Mouse (Mus musculus): ENCODE results near the gene Trabd. TPM values are rescaled to one million over a fixed set of nuclear protein-coding genes. Genes with fewer than 3 reads are reported as not detected.

Trabd gene
- polyA plus RNA-seq, 1 experiment from 2014 or later: 55.9 TPM

DNA sequence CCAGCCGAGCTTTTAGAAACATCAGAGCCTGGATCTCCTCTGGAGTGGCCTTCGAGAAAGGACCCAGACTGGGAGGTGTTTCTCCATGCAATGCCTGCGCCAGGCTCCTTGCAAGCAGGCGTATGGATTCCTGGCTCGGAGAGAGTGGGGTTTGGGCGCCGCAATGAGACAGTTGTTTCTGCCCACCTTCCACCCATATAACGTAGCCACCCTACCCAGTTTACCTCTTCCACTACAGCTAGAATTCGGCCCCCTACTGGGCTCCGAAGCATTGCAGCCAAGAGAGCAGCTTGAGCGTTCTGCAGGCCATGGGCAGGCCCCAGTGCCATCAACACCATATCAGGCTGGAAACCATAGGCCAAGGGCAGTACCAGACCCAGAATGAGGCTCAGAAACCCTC, 48.7 kb downstream of the Trabd start:
- Histone ChIP-seq H3K9me3 (ENCODE audit: control insufficient read depth, low read length) (no peaks in the 10 kb centered on the region), H3K27ac (replicated peaks) (peak overlapping the region; percentile 71), H3K4me1 (replicated peaks; ENCODE audit: control insufficient read depth, insufficient read depth) (peaks cover 9% of the 10 kb centered on the region; the same call in 1 of the 2 replicates), H3K36me3 (ENCODE audit: control insufficient read depth, insufficient read depth, low read length) (no peaks in the 10 kb centered on the region; the same call in 1 of the 2 replicates), H3K27me3 (ENCODE audit: control insufficient read depth, insufficient read depth, low read length) (no peaks in the 10 kb centered on the region), H3K4me3 (ENCODE audit: low read depth, low read length) (peak overlapping the region; percentile 90), H3K4me2 (replicated peaks; ENCODE audit: low read depth) (peak overlapping the region; percentile 94), H3K9ac (ENCODE audit: low read length) (peak overlapping the region; percentile 84)
- DNase-seq (ENCODE audit: low spot score) (peak; percentile 52), ATAC-seq (ENCODE audit: low FRiP score, low TSS enrichment) (no peak)
- peak; percentile 57 for TF ChIP-seq CTCF (IDR thresholded peaks at IDR 0.05; ENCODE audit: low read depth)
- TF ChIP-seq EP300 (optimal IDR thresholded peaks at IDR 0.05): no peak
- WGBS: 31% methylated on average over 11 of the region's 11 CpGs

DNA sequence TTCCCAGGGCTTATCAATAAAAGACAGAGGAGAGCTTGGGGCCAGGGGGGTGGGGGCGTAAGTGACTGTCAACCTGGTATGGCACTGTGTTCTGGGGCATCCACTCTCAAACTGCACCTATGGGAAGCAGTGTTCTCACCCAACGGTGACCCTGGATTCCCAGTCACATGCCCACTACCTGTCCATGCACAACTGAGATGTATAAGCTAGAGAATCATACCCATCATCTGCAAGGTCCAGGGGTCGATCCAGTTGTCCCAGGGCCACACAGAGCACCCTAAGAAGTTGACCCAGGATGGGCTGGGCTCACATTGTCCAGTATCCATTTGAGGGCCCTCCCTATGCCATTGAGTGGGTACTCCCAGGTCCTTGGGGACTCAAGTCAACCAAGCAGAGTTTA, 49.4 kb downstream of the Trabd start:
- no peaks in the 10 kb centered on the region for H3K9me3 ChIP-seq (ENCODE audit: control insufficient read depth, low read length)
- no peak for ATAC-seq (ENCODE audit: low FRiP score, low TSS enrichment)
- 92% methylated on average over 3 of the region's 3 CpGs for WGBS
- TF ChIP-seq EP300 (optimal IDR thresholded peaks at IDR 0.05) (no peak), CTCF (IDR thresholded peaks at IDR 0.05; ENCODE audit: low read depth) (no peak)
- H3K27ac ChIP-seq (replicated peaks): no peak overlapping the region
- H3K4me1 ChIP-seq (replicated peaks; ENCODE audit: control insufficient read depth, insufficient read depth): peaks cover 11% of the 10 kb centered on the region; the same call in 1 of the 2 replicates
- no peaks in the 10 kb centered on the region for H3K27me3 ChIP-seq (ENCODE audit: control insufficient read depth, insufficient read depth, low read length)
- DNase-seq (ENCODE audit: low spot score): no peak
- no peak overlapping the region for H3K4me2 ChIP-seq (replicated peaks; ENCODE audit: low read depth)
- H3K36me3 ChIP-seq (ENCODE audit: control insufficient read depth, insufficient read depth, low read length): no peaks in the 10 kb centered on the region; the same call in 1 of the 2 replicates
- no peak overlapping the region for H3K4me3 ChIP-seq (ENCODE audit: low read depth, low read length)
- H3K9ac ChIP-seq (ENCODE audit: low read length): no peak overlapping the region

DNA sequence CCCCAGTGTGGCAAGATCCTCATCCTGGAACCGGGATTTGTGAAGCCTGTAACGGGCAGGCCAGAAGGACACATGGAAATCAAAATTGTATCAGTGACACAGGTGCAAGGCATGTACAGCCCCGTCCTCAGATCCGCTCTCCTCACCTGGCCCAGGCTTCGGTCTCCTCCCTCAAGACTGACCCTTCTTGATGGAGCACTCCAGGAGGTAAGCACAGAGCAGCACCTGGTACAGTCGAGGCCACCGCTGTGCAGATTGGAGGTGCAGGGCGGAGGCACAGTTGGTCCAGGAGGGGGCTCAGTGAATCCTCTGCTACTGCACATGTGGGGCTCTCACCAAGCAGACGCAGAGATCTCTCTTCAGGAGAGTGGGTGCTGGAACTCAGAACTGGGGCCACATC, 50.4 kb downstream of the Trabd start:
- no peak overlapping the region for H3K4me2 ChIP-seq (replicated peaks; ENCODE audit: low read depth)
- no peak overlapping the region for H3K9ac ChIP-seq (ENCODE audit: low read length)
- H3K9me3 ChIP-seq (ENCODE audit: control insufficient read depth, low read length): no peaks in the 10 kb centered on the region
- 94% methylated on average over 9 of the region's 9 CpGs for WGBS
- TF ChIP-seq EP300 (optimal IDR thresholded peaks at IDR 0.05) (no peak), CTCF (IDR thresholded peaks at IDR 0.05; ENCODE audit: low read depth) (no peak)
- H3K27me3 ChIP-seq (ENCODE audit: control insufficient read depth, insufficient read depth, low read length): no peaks in the 10 kb centered on the region
- peaks cover 11% of the 10 kb centered on the region; the same call in 1 of the 2 replicates for H3K4me1 ChIP-seq (replicated peaks; ENCODE audit: control insufficient read depth, insufficient read depth)
- ATAC-seq (ENCODE audit: low FRiP score, low TSS enrichment) (no peak), DNase-seq (ENCODE audit: low spot score) (no peak)
- H3K27ac ChIP-seq (replicated peaks): no peak overlapping the region
- no peak overlapping the region for H3K4me3 ChIP-seq (ENCODE audit: low read depth, low read length)
- no peaks in the 10 kb centered on the region; the same call in 1 of the 2 replicates for H3K36me3 ChIP-seq (ENCODE audit: control insufficient read depth, insufficient read depth, low read length)

DNA sequence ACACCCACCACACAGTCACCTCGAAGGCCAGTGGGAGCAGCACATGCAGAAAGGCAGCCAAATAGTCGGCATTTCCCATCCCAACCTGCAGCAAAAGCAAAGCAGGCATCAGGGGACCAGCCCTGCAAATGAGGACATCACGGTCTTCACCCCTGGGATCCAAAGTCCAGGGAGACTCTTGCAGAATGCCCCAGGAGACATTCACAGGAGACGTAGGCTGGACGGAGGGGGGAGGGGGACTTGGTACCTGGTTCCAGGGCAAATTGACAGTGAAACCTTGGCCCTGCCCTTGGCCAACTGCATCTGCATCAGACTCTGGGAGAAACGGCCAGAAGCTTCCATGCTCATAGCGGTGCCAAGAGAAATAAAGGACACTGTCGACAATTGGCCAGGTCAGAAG, 51.7 kb downstream of the Trabd start:
- no peak for TF ChIP-seq CTCF (IDR thresholded peaks at IDR 0.05; ENCODE audit: low read depth)
- no peak for TF ChIP-seq EP300 (optimal IDR thresholded peaks at IDR 0.05)
- no peaks in the 10 kb centered on the region for H3K9me3 ChIP-seq (ENCODE audit: control insufficient read depth, low read length)
- no peak overlapping the region for H3K9ac ChIP-seq (ENCODE audit: low read length)
- H3K4me2 ChIP-seq (replicated peaks; ENCODE audit: low read depth): no peak overlapping the region
- no peak overlapping the region for H3K27ac ChIP-seq (replicated peaks)
- H3K4me3 ChIP-seq (ENCODE audit: low read depth, low read length): no peak overlapping the region
- H3K27me3 ChIP-seq (ENCODE audit: control insufficient read depth, insufficient read depth, low read length): no peaks in the 10 kb centered on the region
- H3K36me3 ChIP-seq (ENCODE audit: control insufficient read depth, insufficient read depth, low read length): no peaks in the 10 kb centered on the region
- ATAC-seq (ENCODE audit: low FRiP score, low TSS enrichment) (no peak), DNase-seq (ENCODE audit: low spot score) (no peak)
- peaks cover 11% of the 10 kb centered on the region; the same call in 1 of the 2 replicates for H3K4me1 ChIP-seq (replicated peaks; ENCODE audit: control insufficient read depth, insufficient read depth)
- WGBS: 91% methylated on average over 8 of the region's 8 CpGs

DNA sequence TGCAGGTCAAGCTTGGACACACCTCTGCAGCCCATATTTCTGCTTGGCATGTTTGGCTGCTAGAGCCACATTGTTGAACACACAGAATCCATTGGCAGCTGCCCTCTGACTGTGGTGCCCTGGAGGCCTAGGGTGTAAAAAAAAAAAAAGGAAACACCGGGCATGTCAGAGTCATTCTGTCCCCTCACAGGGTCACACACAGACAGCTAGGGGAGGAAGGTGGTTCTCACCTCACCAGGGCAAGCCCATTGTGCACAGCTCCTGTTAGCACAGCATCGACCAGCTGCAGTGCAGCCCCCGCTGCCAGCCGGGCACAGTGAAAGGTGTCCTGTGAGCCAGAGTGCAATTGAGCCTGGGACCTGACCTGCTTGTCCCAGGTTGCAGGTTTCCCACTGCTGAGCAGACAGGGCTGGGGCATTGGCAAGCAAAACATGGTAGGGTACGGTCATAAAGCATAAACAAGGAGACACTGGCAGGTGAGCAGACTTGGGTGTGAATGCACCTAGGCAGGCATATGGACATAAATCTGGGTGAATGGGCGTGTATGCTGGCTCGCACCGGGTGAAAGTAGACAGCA, 52.5 kb downstream of the Trabd start:
- Histone ChIP-seq H3K4me1 (replicated peaks; ENCODE audit: control insufficient read depth, insufficient read depth) (peaks cover 9% of the 10 kb centered on the region; the same call in 1 of the 2 replicates), H3K27ac (replicated peaks) (no peak overlapping the region), H3K9ac (ENCODE audit: low read length) (peak overlapping the region; percentile 74), H3K27me3 (ENCODE audit: control insufficient read depth, insufficient read depth, low read length) (no peaks in the 10 kb centered on the region), H3K4me3 (ENCODE audit: low read depth, low read length) (peak overlapping the region; percentile 64), H3K9me3 (ENCODE audit: control insufficient read depth, low read length) (no peaks in the 10 kb centered on the region), H3K36me3 (ENCODE audit: control insufficient read depth, insufficient read depth, low read length) (no peaks in the 10 kb centered on the region), H3K4me2 (replicated peaks; ENCODE audit: low read depth) (peak overlapping the region; percentile 61)
- 82% methylated on average over 8 of the region's 8 CpGs for WGBS
- TF ChIP-seq CTCF (IDR thresholded peaks at IDR 0.05; ENCODE audit: low read depth) (no peak), EP300 (optimal IDR thresholded peaks at IDR 0.05) (no peak)
- no peak for DNase-seq (ENCODE audit: low spot score)
- ATAC-seq (ENCODE audit: low FRiP score, low TSS enrichment): no peak
